Mouse (Mus musculus): ENCODE measurements at regions not wholly inside any gene's neighbourhood (a gene's known extent, or its start where the extent isn't known, plus 50 kb on each side); places are given as distances from the start of the nearest gene placed in this dataset.

DNA sequence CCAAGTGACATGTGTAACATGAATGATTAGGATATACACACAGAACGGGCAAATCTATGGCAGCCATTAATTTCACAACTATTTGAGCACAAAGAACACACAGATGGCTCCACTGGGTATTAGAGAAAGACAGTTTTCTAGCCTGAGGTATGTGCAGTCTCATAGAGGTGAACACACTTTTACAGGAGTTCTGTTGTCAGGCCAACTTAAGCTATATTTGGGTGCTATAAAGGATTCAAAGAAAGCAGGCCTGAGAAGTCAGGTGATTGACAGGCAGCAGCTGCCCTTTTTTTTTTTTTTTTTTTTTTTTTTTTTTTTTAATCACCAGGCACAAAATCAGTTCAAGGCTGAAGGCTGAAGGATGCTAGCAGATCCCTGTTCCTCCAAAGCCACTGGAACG, 153.0 kb downstream of the Gm11361 start:
- TF ChIP-seq CTCF (IDR thresholded peaks at IDR 0.05; ENCODE audit: borderline replicate concordance, insufficient read depth, low read depth, low read length) (no peak), POLR2A (IDR thresholded peaks at IDR 0.05; ENCODE audit: borderline replicate concordance, insufficient read depth, low read length) (no peak)
